Mouse (Mus musculus): ENCODE data around the gene Tgtp2.

GRCm38 (mm10) chr11:49093861-49094660, 30.1 kb upstream of the Tgtp2 start:
- no peak for TF ChIP-seq TAL1 (IDR thresholded peaks at IDR 0.05; ENCODE audit: low read length)
- no peak for TF ChIP-seq GATA1 (IDR thresholded peaks at IDR 0.05; ENCODE audit: low read length)
